Mouse (Mus musculus): ENCODE results near the gene Tdgf1. TPM values are rescaled to one million over a fixed set of nuclear protein-coding genes. Genes with fewer than 3 reads are reported as not detected.

The Tdgf1 gene
- polyA plus RNA-seq, 1 experiment from 2014 or later, result not detected

GRCm38 (mm10) chr9:110937506-110938490, 8.2 kb downstream of the Tdgf1 start:
- Histone ChIP-seq H3K4me3 (replicated peaks; ENCODE audit: low read depth, low read length) (no peak overlapping the region), H3K9ac (ENCODE audit: low read depth, low read length) (no peak overlapping the region), H3K9me3 (replicated peaks; ENCODE audit: low read length) (no peaks in the 10 kb centered on the region), H3K4me2 (ENCODE audit: low read length) (no peak overlapping the region), H3K27ac (no peak overlapping the region), H3K36me3 (ENCODE audit: insufficient read depth, low read length) (no peaks in the 10 kb centered on the region), H3K27me3 (ENCODE audit: insufficient read depth, low read length) (no peaks in the 10 kb centered on the region), H3K4me1 (replicated peaks; ENCODE audit: insufficient read depth, low read length) (no peaks in the 10 kb centered on the region)
- WGBS, result 73% methylated on average over 12 of the region's 12 CpGs
- DNase-seq (ENCODE audit: low spot score) (no peak), ATAC-seq (replicated peaks; ENCODE audit: low FRiP score, low read depth) (no peak)
- TF ChIP-seq CTCF (IDR thresholded peaks at IDR 0.05; ENCODE audit: low read depth), result peak; percentile 32

- no peaks in the 10 kb centered on the region for H3K36me3 ChIP-seq (ENCODE audit: insufficient read depth, low read length)
- DNase-seq (ENCODE audit: low spot score) (no peak), ATAC-seq (replicated peaks; ENCODE audit: low FRiP score, low read depth) (no peak)
- H3K27ac ChIP-seq, result no peak overlapping the region
- 69% methylated on average over 7 of the region's 7 CpGs for WGBS
- no peaks in the 10 kb centered on the region for H3K27me3 ChIP-seq (ENCODE audit: insufficient read depth, low read length)
- H3K4me2 ChIP-seq (ENCODE audit: low read length), result no peak overlapping the region
- no peak overlapping the region for H3K4me3 ChIP-seq (replicated peaks; ENCODE audit: low read depth, low read length)
- H3K9ac ChIP-seq (ENCODE audit: low read depth, low read length), result no peak overlapping the region
- no peak for TF ChIP-seq CTCF (IDR thresholded peaks at IDR 0.05; ENCODE audit: low read depth)
- H3K9me3 ChIP-seq (replicated peaks; ENCODE audit: low read length), result no peaks in the 10 kb centered on the region
- H3K4me1 ChIP-seq (replicated peaks; ENCODE audit: insufficient read depth, low read length), result no peaks in the 10 kb centered on the region
These were observed 10.0 kb downstream of the Tdgf1 start for GRCm38 (mm10) chr9:110935941-110936340.

GRCm38 (mm10) chr9:110933850-110934437, 12.0 kb downstream of the Tdgf1 start:
- Histone ChIP-seq H3K4me2 (ENCODE audit: low read length) (no peak overlapping the region), H3K4me3 (replicated peaks; ENCODE audit: low read depth, low read length) (no peak overlapping the region), H3K9ac (ENCODE audit: low read depth, low read length) (no peak overlapping the region), H3K4me1 (replicated peaks; ENCODE audit: insufficient read depth, low read length) (no peaks in the 10 kb centered on the region), H3K36me3 (ENCODE audit: insufficient read depth, low read length) (no peaks in the 10 kb centered on the region), H3K9me3 (replicated peaks; ENCODE audit: low read length) (no peaks in the 10 kb centered on the region), H3K27me3 (ENCODE audit: insufficient read depth, low read length) (no peaks in the 10 kb centered on the region), H3K27ac (no peak overlapping the region)
- 72% methylated on average over 12 of the region's 12 CpGs for WGBS
- DNase-seq (ENCODE audit: low spot score) (no peak), ATAC-seq (replicated peaks; ENCODE audit: low FRiP score, low read depth) (no peak)
- no peak for TF ChIP-seq CTCF (IDR thresholded peaks at IDR 0.05; ENCODE audit: low read depth)

- Histone ChIP-seq H3K27ac (no peak overlapping the region), H3K36me3 (ENCODE audit: insufficient read depth, low read length) (no peaks in the 10 kb centered on the region), H3K4me2 (ENCODE audit: low read length) (no peak overlapping the region), H3K27me3 (ENCODE audit: insufficient read depth, low read length) (no peaks in the 10 kb centered on the region), H3K4me1 (replicated peaks; ENCODE audit: insufficient read depth, low read length) (no peaks in the 10 kb centered on the region), H3K9ac (ENCODE audit: low read depth, low read length) (no peak overlapping the region), H3K4me3 (replicated peaks; ENCODE audit: low read depth, low read length) (no peak overlapping the region), H3K9me3 (replicated peaks; ENCODE audit: low read length) (no peaks in the 10 kb centered on the region)
- 76% methylated on average over 6 of the region's 6 CpGs for WGBS
- ATAC-seq (replicated peaks; ENCODE audit: low FRiP score, low read depth) (no peak), DNase-seq (ENCODE audit: low spot score) (no peak)
- no peak for TF ChIP-seq CTCF (IDR thresholded peaks at IDR 0.05; ENCODE audit: low read depth)
These were observed 14.4 kb downstream of the Tdgf1 start for GRCm38 (mm10) chr9:110931573-110931972.

GRCm38 (mm10) chr9:110922759-110923158, 23.2 kb downstream of the Tdgf1 start:
- peak; percentile 86 for DNase-seq (ENCODE audit: low spot score)

GRCm38 (mm10) chr9:110920665-110921419, 25.1 kb downstream of the Tdgf1 start:
- ATAC-seq (replicated peaks; ENCODE audit: low FRiP score, low read depth) (no peak), DNase-seq (ENCODE audit: low spot score) (peak; percentile 32)
- H3K4me1 ChIP-seq (replicated peaks; ENCODE audit: insufficient read depth, low read length), result no peaks in the 10 kb centered on the region
- no peak overlapping the region for H3K4me2 ChIP-seq (ENCODE audit: low read length)
- no peaks in the 10 kb centered on the region for H3K9me3 ChIP-seq (replicated peaks; ENCODE audit: low read length)
- no peak overlapping the region for H3K9ac ChIP-seq (ENCODE audit: low read depth, low read length)
- 46% methylated on average over 15 of the region's 15 CpGs for WGBS
- TF ChIP-seq CTCF (IDR thresholded peaks at IDR 0.05; ENCODE audit: low read depth), result no peak
- H3K27me3 ChIP-seq (ENCODE audit: insufficient read depth, low read length), result no peaks in the 10 kb centered on the region
- H3K36me3 ChIP-seq (ENCODE audit: insufficient read depth, low read length), result no peaks in the 10 kb centered on the region
- no peak overlapping the region for H3K4me3 ChIP-seq (replicated peaks; ENCODE audit: low read depth, low read length)
- H3K27ac ChIP-seq, result peak overlapping the region; percentile 50; the same call in 1 of the 2 replicates

More at GRCm38 (mm10) chr9:110922759-110923158, 23.2 kb downstream of the Tdgf1 start:
- H3K9ac ChIP-seq (ENCODE audit: low read depth, low read length), result no peak overlapping the region
- 20% methylated on average over 7 of the region's 7 CpGs for WGBS
- no peaks in the 10 kb centered on the region for H3K4me1 ChIP-seq (replicated peaks; ENCODE audit: insufficient read depth, low read length)
- H3K36me3 ChIP-seq (ENCODE audit: insufficient read depth, low read length), result no peaks in the 10 kb centered on the region
- peak; percentile 97 for TF ChIP-seq CTCF (IDR thresholded peaks at IDR 0.05; ENCODE audit: low read depth)
- no peak for ATAC-seq (replicated peaks; ENCODE audit: low FRiP score, low read depth)
- no peak overlapping the region for H3K4me2 ChIP-seq (ENCODE audit: low read length)
- no peak overlapping the region for H3K27ac ChIP-seq
- H3K27me3 ChIP-seq (ENCODE audit: insufficient read depth, low read length), result no peaks in the 10 kb centered on the region
- H3K9me3 ChIP-seq (replicated peaks; ENCODE audit: low read length), result no peaks in the 10 kb centered on the region
- no peak overlapping the region for H3K4me3 ChIP-seq (replicated peaks; ENCODE audit: low read depth, low read length)
